Mouse (Mus musculus) bone marrow, adult 2 months (tissue): Measurements from ENCODE around the gene Sox5.

Source experiments
- CTCF ChIP-seq: fragments of 200-500 bp; IDR thresholded peaks from 2 replicates; pipeline ENCODE4 v1.5.1; 2011; ENCODE audit warnings: low read length, control low read depth; ENCODE audit not compliant: control insufficient read depth, insufficient read depth
- POLR2A ChIP-seq: fragments of 200-500 bp; IDR thresholded peaks from 2 replicates; pipeline ENCODE4 v1.6.1; 2011; ENCODE audit warnings: low read depth, mild to moderate bottlenecking, control low read depth, low read length, borderline replicate concordance; ENCODE audit not compliant: control insufficient read depth

DNA sequence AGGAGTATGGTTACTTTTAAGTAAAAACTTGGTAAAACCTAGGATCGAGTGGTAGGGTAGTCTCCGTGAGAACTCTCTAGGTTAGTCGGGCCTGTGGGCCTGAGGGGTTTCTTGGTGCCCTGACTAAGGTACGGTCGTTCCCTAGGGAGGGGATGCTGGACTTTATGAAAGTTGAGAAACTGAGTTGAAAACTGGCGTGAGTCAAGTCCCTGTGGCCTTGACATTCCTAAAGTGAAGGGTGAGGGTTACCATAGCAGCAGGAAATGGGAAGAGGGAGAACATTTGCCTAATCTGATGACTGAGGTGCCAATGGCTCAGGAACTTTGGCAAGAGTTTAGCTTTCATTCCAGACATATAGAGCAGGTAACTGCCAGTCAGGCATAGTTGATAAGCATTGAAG is 956.7 kb downstream of the Sox5 start:
- TF ChIP-seq CTCF (no peak), POLR2A (no peak)
